ENCODE assay signal across 30 mouse cellular contexts in genomic region chr11:101965553-101965952, GRCm38 (mm10). TPM values are rescaled to one million over a fixed set of nuclear protein-coding genes. Genes with fewer than 3 reads are reported as not detected.
DNase-seq lines count a peak whose midpoint lies in the region; ATAC-seq and TF ChIP-seq lines count a peak whose summit lies in the region.
"Had no signal": no experiment of that assay in that cellular context is flagged by ENCODE, and none has a peak within 500 bp of the region (broad histone marks: within the 10 kb centered on the region; RNA-seq: fewer than 3 reads in every experiment).

No protein-coding gene starts in this region.

- 20% methylated on average over 2 of the region's 2 CpGs for WGBS in heart, embryonic 11.5 days (ENCODE audit: insufficient replicate concordance)
- 2% methylated on average over 2 of the region's 2 CpGs for WGBS in heart, postnatal 0 days

- H3K4me3 ChIP-seq in heart, embryonic 11.5 days (ENCODE audit: low read depth, low read length): no peak overlapping the region
- H3K4me3 ChIP-seq in heart, postnatal 0 days (ENCODE audit: low read depth, low read length): peak overlapping the region; percentile 65; the same call in 1 of the 2 replicates
- H3K4me3 ChIP-seq: hindbrain, embryonic 15.5 days; liver, embryonic 13.5 days; midbrain, embryonic 13.5 days had no signal

- TF ChIP-seq CTCF in heart, postnatal 0 days (IDR thresholded peaks at IDR 0.05; ENCODE audit: low read depth): no peak

- H3K27me3 ChIP-seq in heart, embryonic 11.5 days (ENCODE audit: control insufficient read depth, insufficient read depth, low read length): peaks cover 61% of the 10 kb centered on the region
- H3K27me3 ChIP-seq in heart, postnatal 0 days (ENCODE audit: control insufficient read depth, insufficient read depth, low read length): peaks cover 68% of the 10 kb centered on the region

- H3K27ac ChIP-seq in heart, embryonic 11.5 days (ENCODE audit: low read depth, low read length): no peak overlapping the region
- no peak overlapping the region for H3K27ac ChIP-seq in heart, postnatal 0 days (ENCODE audit: low read depth)
- H3K27ac ChIP-seq: hindbrain, embryonic 15.5 days; liver, embryonic 13.5 days; midbrain, embryonic 13.5 days had no signal

- H3K4me1 ChIP-seq in heart, embryonic 11.5 days (ENCODE audit: control insufficient read depth, insufficient read depth, low read length): peaks cover 19% of the 10 kb centered on the region
- peaks cover 18% of the 10 kb centered on the region for H3K4me1 ChIP-seq in heart, postnatal 0 days (ENCODE audit: control insufficient read depth, insufficient read depth)

- H3K9ac ChIP-seq in heart, embryonic 11.5 days (ENCODE audit: low read depth, low read length): no peak overlapping the region
- no peak overlapping the region for H3K9ac ChIP-seq in heart, postnatal 0 days (replicated peaks; ENCODE audit: low read depth, low read length)
- H3K9ac ChIP-seq: hindbrain, embryonic 15.5 days; liver, embryonic 13.5 days; midbrain, embryonic 13.5 days had no signal

- peak overlapping the region; percentile 95 for H3K4me2 ChIP-seq in heart, embryonic 11.5 days
- H3K4me2 ChIP-seq in heart, postnatal 0 days (ENCODE audit: low read depth, low read length): peak overlapping the region; percentile 2; the same call in 1 of the 2 replicates
- H3K4me2 ChIP-seq: hindbrain, embryonic 15.5 days; liver, embryonic 13.5 days; midbrain, embryonic 13.5 days had no signal

- DNase-seq in heart, postnatal 14 days: no peak
- no peak for DNase-seq in heart, postnatal 0 days (ENCODE audit: low spot score)
- no peak for DNase-seq in heart, adult 8-10 months (ENCODE audit: low spot score)
- DNase-seq in spleen, postnatal 36 days (ENCODE audit: low spot score in 2 of 2): peak; percentile 12 to 37
- DNase-seq in spleen, adult 12 weeks (ENCODE audit: low spot score): no peak
- no peak for DNase-seq in thymus, postnatal 4 days
- DNase-seq: adrenal gland, adult 2 months; cerebellum, adult 11-12 months; cerebellum, postnatal 14 days; gastrocnemius, postnatal 36 days; kidney, adult 2 months; liver, embryonic 13.5 days; lung, adult 2 months; lung, postnatal 14 days had no signal

- intact Hi-C loops in heart, postnatal 14 days (cut with DNase I): loop anchor here (5.0 kb wide), 1 partner anchor 153 kb away; no protein-coding TSS in a partner anchor

- ATAC-seq in heart, embryonic 11.5 days (replicated peaks; ENCODE audit: insufficient number of reproducible peaks, low FRiP score, low TSS enrichment): no peak
- no peak for ATAC-seq in heart, postnatal 0 days (ENCODE audit: insufficient read depth, low read depth)
- ATAC-seq: midbrain, embryonic 13.5 days had no signal

- no peaks in the 10 kb centered on the region for H3K9me3 ChIP-seq in heart, embryonic 11.5 days (replicated peaks; ENCODE audit: control insufficient read depth, low read length)
- no peaks in the 10 kb centered on the region for H3K9me3 ChIP-seq in heart, postnatal 0 days (replicated peaks; ENCODE audit: control insufficient read depth, low read length)
- H3K9me3 ChIP-seq: hindbrain, embryonic 15.5 days; liver, embryonic 13.5 days; midbrain, embryonic 13.5 days had no signal

- no peak for TF ChIP-seq EP300 in heart, postnatal 0 days (IDR thresholded peaks at IDR 0.05; ENCODE audit: low read depth)

- no peaks in the 10 kb centered on the region for H3K36me3 ChIP-seq in heart, embryonic 11.5 days (ENCODE audit: control insufficient read depth, insufficient read depth, low read length)
- no peaks in the 10 kb centered on the region for H3K36me3 ChIP-seq in heart, postnatal 0 days (replicated peaks; ENCODE audit: control insufficient read depth, insufficient read depth, low read length)
- H3K36me3 ChIP-seq: hindbrain, embryonic 15.5 days; liver, embryonic 13.5 days; midbrain, embryonic 13.5 days had no signal

RNA-seq across cellular contexts. Expression of gene Sost, which starts 1.3 kb away (rescaled TPM):
- 0.10 and 0.43 TPM in 2 replicates for polyA plus RNA-seq in heart, embryonic 11.5 days (2014; fragmentation: Nextera tagmentation; extraction: Ambion mirVana)
- total RNA-seq in heart, postnatal 14 days (2021): 1 to 10 TPM in 1 of 2 experiments, under 1 TPM in 1; 0.68 to 1.3 TPM
- total RNA-seq in heart, postnatal 0 days (2014; rRNA removed; ENCODE audit: low replicate concordance): 6.5 and 21.2 TPM in 2 replicates
- 2.7 and 2.8 TPM in 2 replicates for polyA plus RNA-seq in heart, postnatal 0 days (2015; fragmentation: Nextera tagmentation; extraction: Ambion mirVana)
- 1 to 10 TPM in 3 of 4 experiments, under 1 TPM in 1; 0.65 to 1.9 (median 1.2) TPM for total RNA-seq in heart, adult 8-10 months (2022)
- total RNA-seq: adrenal gland, adult 2 months; gastrocnemius, postnatal 36 days; hematopoietic stem cell, adult 5-6 weeks; layer of hippocampus, postnatal 14 days; megakaryocyte progenitor cell, adult 5-6 weeks; MEL; monocyte, adult 5-6 weeks; neutrophil, adult 5-6 weeks had no signal
- polyA plus RNA-seq: embryonic facial prominence, embryonic 11.5 days; forebrain, embryonic 11.5 days; intestine, embryonic 14.5 days had no signal

RNA-seq across cellular contexts. Expression of gene Cfap97d1, which starts 18.5 kb away (rescaled TPM):
- not detected in 2 replicates for polyA plus RNA-seq in heart, embryonic 11.5 days (2014; fragmentation: Nextera tagmentation; extraction: Ambion mirVana)
- not detected for total RNA-seq in heart, postnatal 14 days (2021)
- total RNA-seq in heart, postnatal 0 days (2014; rRNA removed; ENCODE audit: low replicate concordance): not detected in 2 replicates
- polyA plus RNA-seq in heart, postnatal 0 days (2015; fragmentation: Nextera tagmentation; extraction: Ambion mirVana): not detected in 2 replicates
- total RNA-seq in heart, adult 8-10 months (2022): not detected
- total RNA-seq: adrenal gland, adult 2 months; adrenal gland, postnatal 4 days; gastrocnemius, postnatal 36 days; hematopoietic stem cell, adult 5-6 weeks; layer of hippocampus, adult 18-20 months; layer of hippocampus, postnatal 14 days; left cerebral cortex, adult 8-10 months; megakaryocyte progenitor cell, adult 5-6 weeks; MEL; neutrophil, adult 5-6 weeks had no signal
- polyA plus RNA-seq: adrenal gland, adult 2 months; embryonic facial prominence, embryonic 11.5 days; forebrain, embryonic 11.5 days; hindbrain, embryonic 15.5 days; intestine, embryonic 14.5 days; kidney, adult 2 months; limb, embryonic 14.5 days; liver, embryonic 13.5 days; lung, adult 2 months; midbrain, embryonic 13.5 days had no signal

RNA-seq across cellular contexts. Expression of gene Dusp3, which starts 21.3 kb away (rescaled TPM):
- 49.2 and 49.4 TPM in 2 replicates for polyA plus RNA-seq in heart, embryonic 11.5 days (2014; fragmentation: Nextera tagmentation; extraction: Ambion mirVana)
- 100 to 1,000 TPM; 130 to 137 TPM for total RNA-seq in heart, postnatal 14 days (2021)
- total RNA-seq in heart, postnatal 0 days (2014; rRNA removed; ENCODE audit: low replicate concordance): 106 and 118 TPM in 2 replicates
- polyA plus RNA-seq in heart, postnatal 0 days (2015; fragmentation: Nextera tagmentation; extraction: Ambion mirVana): 67.9 and 75.7 TPM in 2 replicates
- total RNA-seq in heart, adult 8-10 months (2022): 100 to 1,000 TPM; 107 to 186 (median 147) TPM

Comparison
In these comparisons a context has a peak if more than half of its experiments do, and no peak if none do; other contexts are left out.
1. DNase-seq: peak in spleen, postnatal 36 days (2 of 2); none in heart, postnatal 14 days (0 of 2), heart, postnatal 0 days (single experiment), heart, adult 8-10 months (single experiment), spleen, adult 12 weeks (single experiment) and thymus, postnatal 4 days (single experiment).